Mouse (Mus musculus): ENCODE measurements around the gene Mbd4. TPM values are rescaled to one million over a fixed set of nuclear protein-coding genes. Genes with fewer than 3 reads are reported as not detected.

The Mbd4 gene
- polyA plus RNA-seq, 1 experiment from 2014 or later: 8.0 TPM

DNA sequence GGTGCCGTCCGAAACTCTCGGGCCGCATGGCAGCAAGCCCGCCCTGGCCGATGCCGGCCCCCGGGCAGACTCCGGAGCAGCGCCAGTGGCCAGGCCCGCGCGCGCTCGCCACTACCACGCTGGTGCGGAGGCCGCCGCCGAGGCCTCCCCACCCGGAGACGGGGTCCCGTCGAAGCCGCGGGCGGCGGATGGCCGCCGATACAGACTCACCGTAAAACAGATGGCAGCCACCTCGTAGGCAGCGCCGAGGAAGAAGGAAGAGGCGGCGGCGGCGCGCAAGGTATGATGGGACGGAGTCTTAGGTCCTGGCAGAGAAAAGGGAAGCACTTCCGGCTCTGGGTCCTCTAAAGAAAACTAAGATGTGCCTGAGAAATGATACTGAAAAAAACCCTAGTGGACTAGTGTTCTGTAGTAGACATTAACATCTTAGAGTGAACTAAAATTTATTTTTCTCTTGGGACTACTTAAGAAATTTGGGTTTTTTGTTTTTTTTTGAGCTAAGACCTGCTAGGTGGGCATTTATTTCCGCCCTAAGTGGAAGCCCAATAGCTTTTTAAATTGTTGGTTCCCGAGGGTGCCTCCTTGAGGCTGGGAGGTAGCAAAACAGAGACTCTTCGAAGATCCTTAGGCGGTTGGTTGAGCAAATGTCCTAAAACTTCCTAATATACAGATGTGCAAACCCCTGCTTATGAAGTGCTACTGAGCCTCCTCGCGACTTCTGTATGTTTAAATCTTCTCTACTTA is 44.5 kb downstream of the Mbd4 start, which contains the start of gene Rpl32:
Gene Rpl32, minus strand, starts transcription at position 260 of the 744 bp plus-strand sequence.
- under 1% methylated on average over 47 of the region's 47 CpGs for WGBS (ENCODE audit: insufficient replicate concordance)
- Histone ChIP-seq H3K9ac (peak within 1 kb of the TSS; percentile 95), H3K36me3 (replicated peaks) (peaks cover 40% of the 10 kb centered on the region), H3K4me1 (replicated peaks) (peaks cover 40% of the 10 kb centered on the region), H3K4me2 (peak within 1 kb of the TSS; percentile 76), H3K9me3 (replicated peaks) (no peaks in the 10 kb centered on the region), H3K27ac (replicated peaks) (peak within 1 kb of the TSS; percentile 86), H3K27me3 (no peaks in the 10 kb centered on the region), H3K4me3 (replicated peaks) (peak within 1 kb of the TSS; percentile 96)
- peak; percentile 83 for ATAC-seq (ENCODE audit: insufficient read depth)

DNA sequence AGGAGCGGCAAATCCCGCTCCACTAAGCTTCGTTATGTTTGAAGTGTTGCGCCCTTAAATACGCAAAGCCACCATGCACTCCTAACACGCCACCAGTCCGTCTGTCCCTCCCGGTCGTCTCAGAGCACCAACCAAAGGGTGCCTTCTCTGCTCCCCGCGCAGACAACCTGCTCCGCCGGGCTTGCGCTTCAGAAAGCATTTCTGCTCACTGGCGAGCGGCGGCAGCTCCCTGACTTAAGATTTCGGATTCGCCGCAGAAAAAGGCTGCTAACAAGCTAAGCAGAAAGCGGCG is 45.0 kb downstream of the Mbd4 start:
- Histone ChIP-seq H3K27me3 (no peaks in the 10 kb centered on the region), H3K4me1 (replicated peaks) (peaks cover 41% of the 10 kb centered on the region), H3K9ac (peak overlapping the region; percentile 95), H3K36me3 (replicated peaks) (peaks cover 43% of the 10 kb centered on the region), H3K9me3 (replicated peaks) (no peaks in the 10 kb centered on the region), H3K27ac (replicated peaks) (peak overlapping the region; percentile 86), H3K4me3 (replicated peaks) (peak overlapping the region; percentile 96), H3K4me2 (peak overlapping the region; percentile 76)
- under 1% methylated on average over 22 of the region's 22 CpGs for WGBS (ENCODE audit: insufficient replicate concordance)
- ATAC-seq (ENCODE audit: insufficient read depth): no peak

DNA sequence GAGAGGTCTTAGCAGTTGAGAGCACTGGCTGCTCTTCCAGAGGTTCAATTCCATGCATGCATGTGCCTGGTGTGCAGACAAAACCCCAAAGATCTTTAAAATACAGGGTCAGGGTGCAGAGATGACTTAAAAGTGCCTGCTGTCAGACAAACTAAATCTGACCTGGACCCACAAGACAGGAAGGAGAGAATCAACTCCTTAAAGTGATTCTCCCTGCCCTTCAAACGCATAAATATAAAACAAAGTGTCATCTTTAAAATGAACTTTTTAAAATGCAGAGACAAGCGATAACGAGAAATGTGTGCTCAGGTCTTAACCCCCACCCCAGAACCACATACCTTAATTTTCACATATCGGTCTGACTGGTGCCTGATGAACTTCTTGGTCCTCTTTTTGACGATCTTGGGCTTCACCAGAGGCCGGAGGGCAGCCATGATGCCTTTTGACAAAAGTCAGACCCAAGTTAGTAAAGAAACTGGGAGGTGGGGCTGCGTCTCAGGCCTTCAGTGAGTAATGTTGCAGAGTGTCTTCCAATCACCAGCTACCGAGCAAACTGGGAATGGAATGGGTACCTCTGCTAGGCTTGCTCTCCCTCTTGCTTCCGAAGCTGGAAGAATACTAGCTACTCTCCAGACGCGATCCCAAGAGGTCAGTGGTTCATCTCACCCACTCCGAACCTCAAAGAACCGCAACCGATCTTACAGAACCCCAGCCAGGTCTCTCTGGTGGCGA is 45.5 kb downstream of the Mbd4 start:
- no peaks in the 10 kb centered on the region for H3K27me3 ChIP-seq
- peak overlapping the region; percentile 76 for H3K4me2 ChIP-seq
- H3K4me1 ChIP-seq (replicated peaks): peaks cover 41% of the 10 kb centered on the region
- H3K9me3 ChIP-seq (replicated peaks): no peaks in the 10 kb centered on the region
- H3K36me3 ChIP-seq (replicated peaks): peaks cover 48% of the 10 kb centered on the region
- ATAC-seq (ENCODE audit: insufficient read depth): no peak
- WGBS (ENCODE audit: insufficient replicate concordance): under 1% methylated on average over 15 of the region's 15 CpGs
- peak overlapping the region; percentile 95 for H3K9ac ChIP-seq
- peak overlapping the region; percentile 96 for H3K4me3 ChIP-seq (replicated peaks)
- peak overlapping the region; percentile 86 for H3K27ac ChIP-seq (replicated peaks)

GRCm38 (mm10) chr6:115804432-115805192 is 48.6 kb downstream of the Mbd4 start:
- Histone ChIP-seq H3K9ac (no peak overlapping the region), H3K4me3 (replicated peaks) (no peak overlapping the region), H3K9me3 (replicated peaks) (no peaks in the 10 kb centered on the region), H3K27me3 (no peaks in the 10 kb centered on the region), H3K36me3 (replicated peaks) (peaks cover 73% of the 10 kb centered on the region), H3K27ac (replicated peaks) (no peak overlapping the region; the same call in 1 of the 2 replicates), H3K4me1 (replicated peaks) (peaks cover 40% of the 10 kb centered on the region), H3K4me2 (no peak overlapping the region)
- ATAC-seq (ENCODE audit: insufficient read depth): no peak
- 56% methylated on average over 10 of the region's 10 CpGs for WGBS (ENCODE audit: insufficient replicate concordance)

GRCm38 (mm10) chr6:115803541-115804382 is 49.4 kb downstream of the Mbd4 start:
- WGBS (ENCODE audit: insufficient replicate concordance): 47% methylated on average over 16 of the region's 16 CpGs
- Histone ChIP-seq H3K27me3 (no peaks in the 10 kb centered on the region), H3K27ac (replicated peaks) (peak overlapping the region; percentile 9; the same call in 1 of the 2 replicates), H3K9me3 (replicated peaks) (no peaks in the 10 kb centered on the region), H3K36me3 (replicated peaks) (peaks cover 82% of the 10 kb centered on the region), H3K9ac (no peak overlapping the region), H3K4me3 (replicated peaks) (no peak overlapping the region), H3K4me2 (no peak overlapping the region), H3K4me1 (replicated peaks) (peaks cover 33% of the 10 kb centered on the region)
- no peak for ATAC-seq (ENCODE audit: insufficient read depth)

- Histone ChIP-seq H3K27me3 (no peaks in the 10 kb centered on the region), H3K4me2 (no peak overlapping the region), H3K4me1 (replicated peaks) (peaks cover 22% of the 10 kb centered on the region), H3K9me3 (replicated peaks) (no peaks in the 10 kb centered on the region), H3K9ac (no peak overlapping the region), H3K36me3 (replicated peaks) (peaks cover 83% of the 10 kb centered on the region), H3K27ac (replicated peaks) (no peak overlapping the region), H3K4me3 (replicated peaks) (no peak overlapping the region)
- WGBS (ENCODE audit: insufficient replicate concordance): 91% methylated on average over 3 of the region's 3 CpGs
- 0 out of 2 replicates have a peak, but pooled peaks have one; percentile 13 for ATAC-seq (ENCODE audit: insufficient read depth)
Observed at GRCm38 (mm10) chr6:115801811-115802210, 51.4 kb downstream of the Mbd4 start.

DNA sequence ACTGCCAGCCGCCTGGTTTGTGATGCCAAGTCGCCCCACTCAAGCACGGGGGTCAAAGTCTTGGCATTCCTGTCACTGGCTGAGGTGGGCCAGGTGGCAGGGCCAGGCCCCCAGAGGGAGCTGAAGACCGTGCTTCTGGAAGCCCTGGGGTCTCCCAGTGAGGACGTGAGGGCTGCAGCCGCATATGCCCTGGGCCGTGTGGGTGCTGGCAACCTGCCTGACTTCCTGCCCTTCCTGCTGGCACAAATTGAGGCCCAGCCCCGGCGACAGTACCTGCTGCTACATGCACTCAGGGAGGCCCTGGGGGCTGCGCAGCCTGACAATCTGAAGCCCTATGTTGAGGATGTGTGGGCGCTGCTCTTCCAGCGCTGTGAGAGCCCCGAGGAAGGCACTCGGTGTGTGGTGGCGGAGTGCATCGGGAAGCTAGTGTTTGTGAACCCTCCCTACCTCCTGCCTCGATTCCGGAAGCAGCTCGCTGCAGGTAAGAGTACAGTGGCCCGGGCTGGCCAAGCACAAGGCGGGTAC is 60.4 kb downstream of the Mbd4 start:
- Histone ChIP-seq H3K9me3 (replicated peaks) (no peaks in the 10 kb centered on the region), H3K27me3 (no peaks in the 10 kb centered on the region), H3K4me3 (replicated peaks) (no peak overlapping the region), H3K36me3 (replicated peaks) (peaks cover 17% of the 10 kb centered on the region), H3K4me1 (replicated peaks) (no peaks in the 10 kb centered on the region), H3K9ac (no peak overlapping the region), H3K27ac (replicated peaks) (no peak overlapping the region), H3K4me2 (no peak overlapping the region)
- no peak for ATAC-seq (ENCODE audit: insufficient read depth)
- 80% methylated on average over 21 of the region's 21 CpGs for WGBS (ENCODE audit: insufficient replicate concordance)

DNA sequence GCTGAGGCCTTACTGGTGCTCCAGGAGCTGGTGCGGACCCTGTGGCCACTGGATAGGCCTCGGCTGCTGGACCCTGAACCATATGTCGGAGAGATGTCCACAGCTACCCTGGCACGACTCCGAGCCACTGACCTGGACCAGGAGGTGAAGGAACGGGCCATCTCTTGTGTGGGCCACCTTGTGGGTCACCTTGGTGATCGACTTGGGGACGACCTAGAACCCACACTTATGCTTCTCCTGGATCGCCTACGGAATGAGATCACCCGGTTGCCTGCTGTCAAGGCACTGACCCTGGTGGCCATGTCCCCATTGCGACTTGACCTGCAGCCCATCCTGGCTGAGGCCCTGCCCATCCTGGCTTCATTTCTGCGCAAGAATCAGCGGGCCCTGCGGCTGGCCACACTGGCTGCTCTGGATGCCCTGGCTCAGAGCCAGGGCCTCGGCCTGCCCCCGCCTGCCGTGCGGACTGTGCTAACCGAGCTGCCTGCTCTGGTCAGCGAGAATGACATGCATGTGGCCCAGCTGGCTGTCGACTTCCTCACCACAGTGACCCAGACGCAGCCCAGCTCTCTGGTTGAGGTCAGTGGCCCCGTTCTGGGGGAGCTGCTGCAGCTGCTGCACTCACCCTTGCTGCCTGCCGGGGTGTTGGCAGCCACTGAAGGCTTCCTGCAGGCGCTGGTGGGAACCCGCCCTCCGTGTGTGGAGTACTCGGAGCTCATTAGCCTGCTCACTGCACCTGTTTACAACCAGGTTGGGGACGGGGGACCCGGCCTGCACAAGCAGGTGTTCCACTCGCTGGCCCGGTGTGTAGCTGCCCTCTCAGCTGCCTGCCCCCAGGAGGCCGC is 61.1 kb downstream of the Mbd4 start:
- H3K36me3 ChIP-seq (replicated peaks): peaks cover 17% of the 10 kb centered on the region
- H3K4me1 ChIP-seq (replicated peaks): no peaks in the 10 kb centered on the region
- no peaks in the 10 kb centered on the region for H3K27me3 ChIP-seq
- WGBS (ENCODE audit: insufficient replicate concordance): 81% methylated on average over 34 of the region's 34 CpGs
- no peaks in the 10 kb centered on the region for H3K9me3 ChIP-seq (replicated peaks)
- no peak overlapping the region for H3K27ac ChIP-seq (replicated peaks)
- H3K9ac ChIP-seq: no peak overlapping the region
- no peak overlapping the region for H3K4me3 ChIP-seq (replicated peaks)
- no peak overlapping the region for H3K4me2 ChIP-seq
- ATAC-seq (ENCODE audit: insufficient read depth): no peak

DNA sequence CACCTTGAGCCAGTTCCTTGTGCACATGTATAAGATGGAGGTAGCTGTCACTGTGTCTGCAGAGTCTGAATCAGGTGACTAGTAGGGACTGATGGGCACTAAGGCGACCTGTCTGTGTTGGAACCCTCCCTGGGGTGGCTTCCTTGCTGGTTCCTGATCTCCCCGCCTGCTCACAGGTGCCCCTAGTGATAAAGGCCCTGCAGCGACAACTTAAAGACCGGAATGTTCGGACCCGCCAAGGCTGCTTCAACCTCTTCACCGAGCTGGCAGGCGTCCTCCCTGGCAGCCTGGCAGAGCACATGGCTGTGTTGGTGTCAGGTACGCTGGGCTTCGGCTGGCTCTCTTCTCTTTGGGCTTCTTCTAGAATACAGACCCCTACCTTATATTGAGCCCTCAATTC is 62.2 kb downstream of the Mbd4 start:
- ATAC-seq (ENCODE audit: insufficient read depth): no peak
- no peak overlapping the region for H3K4me3 ChIP-seq (replicated peaks)
- WGBS (ENCODE audit: insufficient replicate concordance): 65% methylated on average over 10 of the region's 10 CpGs

More for the DNA sequence above, 62.2 kb downstream of the Mbd4 start:
- Histone ChIP-seq H3K9ac (no peak overlapping the region), H3K4me2 (no peak overlapping the region), H3K9me3 (replicated peaks) (no peaks in the 10 kb centered on the region), H3K27ac (replicated peaks) (no peak overlapping the region), H3K4me1 (replicated peaks) (no peaks in the 10 kb centered on the region), H3K36me3 (replicated peaks) (peaks cover 20% of the 10 kb centered on the region), H3K27me3 (no peaks in the 10 kb centered on the region)

Data from liver, embryonic 15.5 days (tissue).